Mouse (Mus musculus) urinary bladder, postnatal 4 days (tissue): ENCODE data around the gene Notch4.
"Not testable (repeated sequence)": the region's sequence is repeated elsewhere in the genome, so short reads cannot be mapped to it uniquely, and the experiment has no call there.

Source experiments
- DNase-seq, 2 experiments: peaks; one replicate each; pipeline ENCODE4 v3.0.0; 2021 to 2022; ENCODE audit warnings: low spot score in 2 of 2

Gene Notch4

DNA sequence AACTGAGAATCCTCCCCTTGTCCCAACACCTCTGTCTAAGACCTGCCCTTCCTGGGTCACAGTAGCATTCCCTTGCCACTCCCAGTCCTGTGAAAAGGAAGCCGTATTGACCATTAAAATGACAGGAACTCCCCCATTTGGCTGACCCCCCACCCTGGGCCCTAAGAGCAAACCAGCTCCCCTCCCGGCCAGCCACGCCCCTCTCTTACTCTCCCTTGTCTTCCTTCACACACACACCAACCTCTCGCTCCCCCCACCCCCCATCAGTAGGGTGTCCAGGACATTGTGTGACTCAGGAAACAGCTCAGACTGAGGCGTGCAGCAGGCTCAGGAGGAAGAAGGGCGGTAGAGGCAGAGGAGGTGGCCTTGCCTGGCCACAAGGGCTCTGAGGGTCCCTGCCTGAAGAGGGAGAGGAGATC is at the start of gene Notch4:
Gene Notch4 (plus strand): TSS at position 266 of the 419 bp plus-strand sequence.
- DNase-seq, result no peak

DNA sequence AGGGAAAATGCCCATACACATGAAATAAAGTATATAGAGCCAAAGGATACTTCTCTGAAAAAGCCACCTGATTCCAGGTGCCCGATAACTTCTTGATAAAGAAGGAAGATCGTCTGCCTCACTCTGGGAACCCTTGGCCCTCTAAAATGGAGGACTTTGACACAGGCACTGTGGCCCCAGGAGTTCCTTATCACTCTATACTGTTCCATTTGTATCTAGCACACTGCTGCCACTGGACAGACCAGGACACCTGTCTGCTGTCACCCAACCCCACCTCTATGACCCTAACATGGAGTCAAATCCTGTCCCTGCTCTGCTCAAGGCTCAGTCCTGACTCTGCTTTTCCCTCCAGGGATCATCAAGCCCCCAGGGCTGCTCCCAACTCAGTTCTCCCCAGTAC is 47.6 kb upstream of the Notch4 start:
- peak in 1 of 2 experiments; percentile 16 for DNase-seq

DNA sequence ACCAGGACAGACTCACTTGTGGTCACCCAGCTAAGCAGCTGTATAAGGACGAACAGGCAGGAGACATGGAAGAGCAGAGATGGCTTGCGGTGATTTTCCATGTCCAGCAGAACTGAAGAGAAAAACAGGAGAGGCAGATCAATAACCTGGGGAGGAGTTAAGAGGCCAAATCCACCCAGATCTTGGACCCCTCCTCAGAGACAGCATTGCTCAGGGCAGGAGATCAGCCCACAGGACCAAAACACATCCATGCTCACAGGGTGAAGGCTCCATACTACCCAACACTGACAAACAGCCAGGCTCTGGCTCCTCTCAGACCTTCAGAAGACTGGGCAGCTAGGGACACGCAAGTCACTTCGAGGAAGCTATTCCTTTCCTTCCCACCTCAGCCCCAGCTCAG is 46.8 kb upstream of the Notch4 start, which contains the start of gene Btnl6:
Gene Btnl6 (minus strand): TSS at position 101 of the 400 bp plus-strand sequence.
- DNase-seq, result peak in 1 of 2 experiments; percentile 34

DNA sequence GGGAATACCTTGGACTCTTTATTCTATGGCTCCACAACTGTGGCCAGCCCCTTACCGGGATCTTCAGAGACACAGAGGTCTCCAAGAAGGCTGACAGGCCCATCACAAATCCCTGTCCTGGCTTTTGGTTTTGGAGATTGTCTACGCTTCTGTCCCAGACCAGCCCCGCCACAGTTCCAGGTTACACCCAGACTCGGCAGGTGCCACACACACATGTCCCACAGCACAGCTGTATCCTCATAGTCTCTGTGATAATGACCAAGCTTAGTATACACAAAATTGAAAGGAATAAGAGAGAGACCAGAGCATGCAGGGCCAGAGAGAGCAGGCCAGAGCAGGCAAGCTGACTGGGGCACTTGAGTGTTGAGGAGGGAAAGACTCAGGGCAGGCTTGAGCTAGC is 46.3 kb upstream of the Notch4 start:
- peak in 1 of 2 experiments; percentile 49 for DNase-seq

DNA sequence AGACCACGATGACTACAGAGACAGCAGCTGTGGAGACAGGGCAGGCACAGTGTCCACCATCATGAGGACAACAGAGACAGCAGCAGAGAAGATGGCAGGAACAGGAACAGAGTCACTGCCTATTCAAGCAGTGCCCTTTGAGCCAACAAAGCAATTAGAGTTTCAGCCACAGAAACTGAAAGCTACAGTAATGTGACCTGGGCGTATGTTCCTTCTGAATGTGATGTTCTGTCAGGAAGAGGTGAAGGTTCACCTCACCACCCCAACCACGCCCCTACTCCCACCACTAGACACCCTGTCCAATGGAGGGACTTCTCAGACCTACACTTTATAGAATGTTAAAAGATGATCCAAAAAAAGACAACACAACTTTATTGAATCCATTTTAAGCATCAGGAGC is 45.5 kb upstream of the Notch4 start:
- DNase-seq, result peak in 1 of 2 experiments; percentile 0

DNA sequence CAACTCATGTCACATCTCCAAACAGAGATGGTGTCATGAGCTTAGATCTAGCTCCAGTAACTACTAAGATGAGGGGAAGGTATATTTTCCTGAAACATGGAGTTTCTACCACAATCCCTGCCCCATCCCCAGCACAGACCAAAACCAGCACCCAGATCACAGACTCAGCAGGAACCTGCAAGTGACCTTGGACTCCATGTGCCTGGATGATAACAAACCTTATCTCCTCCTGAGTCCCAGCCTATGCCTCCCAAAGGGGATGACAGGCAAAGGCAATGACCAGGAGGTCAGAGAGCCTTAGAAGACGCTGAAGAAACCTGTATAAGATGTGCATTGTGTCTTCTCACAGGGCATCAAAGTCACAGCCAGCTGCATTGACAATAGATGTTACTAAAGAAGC is 45.1 kb upstream of the Notch4 start:
- DNase-seq, result peak in 1 of 2 experiments; percentile 54

DNA sequence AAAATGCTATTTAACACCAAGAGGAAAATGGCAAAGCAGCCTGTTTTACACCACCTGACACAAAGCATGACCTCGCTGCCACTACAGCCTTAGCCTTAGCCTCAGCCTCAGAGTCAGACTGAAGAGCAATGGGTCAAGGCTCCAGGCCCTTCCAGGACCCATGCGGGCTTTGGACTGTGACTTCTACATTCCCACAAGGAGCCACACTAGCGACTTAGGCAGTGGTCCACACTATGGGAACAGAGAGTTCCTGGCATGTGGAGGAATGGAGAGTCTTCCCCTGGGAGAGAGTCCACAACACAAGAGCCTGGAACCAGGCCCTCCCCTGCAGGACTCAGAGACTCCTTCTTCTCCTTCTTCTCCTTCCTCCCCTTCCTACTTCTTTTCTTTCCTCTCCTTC is 31.4 kb upstream of the Notch4 start:
- peak in 1 of 2 experiments; percentile 28 for DNase-seq

DNA sequence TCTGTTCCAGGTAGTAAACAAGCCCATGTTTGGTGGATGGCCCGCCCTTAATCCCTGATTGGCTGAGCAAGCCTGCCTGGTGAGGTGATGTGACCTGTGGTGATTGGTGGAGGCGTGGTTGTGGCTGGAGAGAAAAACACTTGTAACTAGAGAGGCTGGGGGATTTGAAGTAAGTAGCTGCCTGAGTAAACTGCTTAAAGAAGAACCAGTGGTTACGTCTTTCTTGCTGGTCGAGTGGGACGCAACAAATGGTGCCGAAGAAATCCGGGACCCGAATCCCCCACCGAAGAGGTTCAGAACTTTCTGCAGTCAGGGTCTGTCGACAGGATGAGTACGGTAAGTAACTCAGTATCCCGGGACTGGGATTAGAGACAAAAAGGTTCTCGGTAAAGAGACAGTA is 20.5 kb upstream of the Notch4 start:
- not testable (repeated sequence) for DNase-seq

DNA sequence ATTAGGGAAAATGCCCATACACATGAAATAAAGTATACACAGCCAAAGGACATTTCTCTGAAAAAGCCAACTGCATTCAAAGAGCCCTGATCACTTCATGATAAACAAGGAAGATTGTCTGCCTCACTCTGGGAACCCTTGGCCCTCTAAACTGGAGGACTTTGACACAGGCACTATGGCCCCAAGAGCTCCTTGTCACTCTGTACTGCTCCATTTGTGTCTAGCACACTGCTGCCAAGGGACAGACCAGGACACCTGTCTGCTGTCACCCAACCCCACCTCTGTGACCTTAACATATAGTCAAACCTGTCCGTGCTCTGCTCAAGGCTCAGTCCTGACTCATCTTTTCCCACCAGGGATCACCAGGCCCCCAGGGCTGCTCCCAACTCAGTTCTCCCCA is 17.3 kb upstream of the Notch4 start:
- no peak for DNase-seq

DNA sequence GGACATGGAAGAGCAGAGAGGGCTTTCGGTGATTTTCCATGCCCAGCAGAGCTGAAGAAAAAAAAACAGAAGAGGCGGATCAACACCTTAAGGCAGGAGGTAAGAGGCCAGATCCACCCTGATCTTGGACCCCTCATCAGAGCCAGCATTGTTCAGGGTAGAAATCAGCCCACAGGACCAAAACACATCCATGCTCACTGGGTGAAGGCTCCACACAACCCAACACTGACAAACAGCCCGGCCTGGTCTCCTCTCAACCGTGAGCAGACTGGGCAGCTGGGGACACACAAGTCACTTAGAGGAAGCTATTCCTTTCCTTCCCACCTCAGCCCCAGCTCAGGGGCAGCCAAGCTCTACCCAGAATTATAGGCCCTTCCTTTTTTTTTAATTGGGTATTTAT is 16.5 kb upstream of the Notch4 start:
- no peak for DNase-seq

DNA sequence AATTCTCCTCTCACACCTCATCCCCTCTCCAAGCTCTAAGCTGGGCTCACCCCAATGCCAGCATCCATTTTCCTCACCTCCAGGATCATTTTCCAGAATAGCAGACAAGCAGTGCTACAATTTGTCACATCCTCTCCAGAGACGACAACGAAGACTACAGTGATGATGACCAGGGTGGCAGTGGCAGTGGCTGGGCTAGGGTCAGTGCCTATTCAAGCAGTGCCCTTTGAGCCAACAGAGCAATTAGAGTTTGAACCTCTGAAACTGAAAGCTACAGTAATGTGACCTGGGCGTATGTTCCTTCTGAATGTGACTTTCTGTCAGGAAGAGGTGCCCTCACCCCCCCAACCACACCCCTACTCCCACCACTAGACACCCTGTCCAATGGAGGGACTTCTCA is 14.9 kb upstream of the Notch4 start:
- peak in 1 of 2 experiments; percentile 45 for DNase-seq

DNA sequence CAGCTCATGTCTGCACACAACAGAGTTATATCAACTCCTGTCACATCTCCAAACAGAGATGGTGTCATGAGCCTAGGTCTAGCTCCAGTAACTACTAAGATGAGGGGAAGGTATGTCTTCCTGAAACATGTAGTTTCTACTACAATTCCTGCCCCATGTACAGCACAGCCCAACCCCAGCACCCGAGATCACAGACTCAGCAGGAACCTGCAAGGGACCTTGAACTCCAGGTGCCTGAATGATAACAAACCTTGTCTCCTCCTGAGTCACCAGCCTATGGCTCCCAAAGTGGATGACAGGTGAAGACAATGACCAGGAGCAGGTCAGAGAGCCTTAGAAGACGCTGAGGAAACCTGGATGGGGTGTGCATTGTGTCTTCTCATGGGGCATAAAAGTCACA is 14.2 kb upstream of the Notch4 start:
- peak in 1 of 2 experiments; percentile 34 for DNase-seq

DNA sequence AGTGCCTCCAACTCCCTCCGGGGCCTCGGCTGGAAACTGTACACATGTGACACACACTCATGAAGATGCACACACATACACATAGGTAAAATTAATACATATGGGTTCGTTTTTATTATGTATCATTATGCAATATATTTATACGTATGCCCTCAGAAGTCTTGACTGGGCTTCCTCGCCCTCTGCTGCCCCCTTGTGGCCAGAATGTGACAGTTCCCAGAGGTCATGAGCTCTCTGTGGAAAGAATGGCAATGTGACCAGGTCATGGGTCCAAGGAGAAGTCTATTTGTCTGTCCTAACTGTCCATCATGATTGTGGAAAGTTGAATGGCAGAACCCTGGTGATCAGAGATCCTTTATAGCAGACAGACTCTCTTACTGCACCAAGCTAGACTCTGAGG is 8.6 kb upstream of the Notch4 start:
- DNase-seq, result peak; percentile 61 to 85

DNA sequence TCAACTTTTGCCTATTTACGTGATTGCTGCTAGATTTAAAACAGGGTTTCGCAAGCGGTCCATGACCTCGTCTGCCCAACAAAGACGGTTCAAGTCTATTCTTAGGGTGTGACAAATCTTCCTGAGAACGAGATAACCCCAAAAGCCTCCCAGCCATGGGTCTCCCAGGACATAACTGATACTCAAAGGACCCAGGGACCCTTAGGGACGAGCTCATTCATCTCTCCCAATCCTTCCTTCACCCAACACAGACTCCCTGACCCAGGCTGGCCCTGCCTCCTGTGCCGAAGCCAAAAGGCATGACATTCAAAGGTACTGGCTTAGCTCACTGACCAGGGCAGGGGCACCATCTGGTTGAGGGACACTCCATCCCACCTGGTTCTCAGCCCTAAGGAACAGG is 7.7 kb upstream of the Notch4 start:
- no peak for DNase-seq

DNA sequence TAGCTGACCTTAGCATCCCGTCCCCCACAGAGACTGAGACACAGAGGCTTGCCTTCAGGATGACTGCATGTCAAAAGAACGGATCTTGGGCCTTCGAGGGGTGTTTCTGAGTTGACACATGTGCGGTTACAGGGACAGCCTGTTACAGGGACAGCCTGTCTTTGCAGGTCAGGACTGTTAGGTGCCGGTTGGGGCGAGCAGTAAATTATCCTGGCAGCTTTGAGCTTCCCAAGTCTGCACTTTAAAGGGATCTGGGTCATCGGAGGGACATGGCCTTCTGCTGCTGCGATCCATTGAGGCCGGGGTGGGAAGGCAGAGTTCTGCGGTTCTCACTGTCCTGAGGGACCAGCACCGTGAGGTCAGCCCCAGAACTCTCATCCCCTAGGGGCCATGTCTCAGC is 6.7 kb upstream of the Notch4 start:
- DNase-seq, result no peak

DNA sequence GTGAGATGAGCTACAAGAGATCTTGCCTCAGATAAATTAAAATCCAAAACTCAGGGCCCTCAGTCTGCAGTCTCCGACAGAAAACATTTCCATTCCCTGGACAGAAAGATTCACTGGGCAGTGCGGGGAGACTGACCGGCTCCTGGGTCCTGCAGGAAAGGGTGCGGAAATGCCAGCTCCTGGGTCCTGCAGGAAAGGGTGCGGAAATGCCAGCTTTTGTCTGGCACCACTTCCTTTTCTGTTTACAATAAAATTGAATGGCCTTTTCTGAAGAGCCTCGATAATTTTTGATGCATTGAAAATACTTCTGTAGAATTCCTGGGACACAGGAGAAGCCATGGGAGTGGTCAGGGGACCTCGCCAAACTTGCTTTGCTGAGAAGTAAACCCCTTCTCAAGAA is 5.0 kb upstream of the Notch4 start:
- DNase-seq, result no peak

DNA sequence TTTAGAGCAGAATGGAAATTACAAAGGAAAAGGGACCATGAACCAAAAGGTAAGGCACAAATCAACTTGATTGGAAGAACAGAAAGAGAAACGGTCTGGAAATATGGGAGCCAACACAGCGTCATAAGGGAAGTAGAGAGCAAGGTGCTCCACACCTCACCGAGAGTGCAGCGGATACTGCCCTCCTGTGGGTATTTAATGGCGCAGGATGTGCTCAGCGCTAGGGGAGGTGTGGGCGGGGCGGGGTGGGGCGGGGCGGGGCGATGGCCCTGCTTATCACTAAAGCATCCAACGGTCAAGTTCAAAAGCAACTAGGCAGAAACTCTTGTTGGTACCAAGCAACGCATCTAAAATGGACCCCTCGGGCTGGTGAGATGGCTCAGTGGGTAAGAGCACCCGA is 4.2 kb upstream of the Notch4 start:
- DNase-seq, result no peak

DNA sequence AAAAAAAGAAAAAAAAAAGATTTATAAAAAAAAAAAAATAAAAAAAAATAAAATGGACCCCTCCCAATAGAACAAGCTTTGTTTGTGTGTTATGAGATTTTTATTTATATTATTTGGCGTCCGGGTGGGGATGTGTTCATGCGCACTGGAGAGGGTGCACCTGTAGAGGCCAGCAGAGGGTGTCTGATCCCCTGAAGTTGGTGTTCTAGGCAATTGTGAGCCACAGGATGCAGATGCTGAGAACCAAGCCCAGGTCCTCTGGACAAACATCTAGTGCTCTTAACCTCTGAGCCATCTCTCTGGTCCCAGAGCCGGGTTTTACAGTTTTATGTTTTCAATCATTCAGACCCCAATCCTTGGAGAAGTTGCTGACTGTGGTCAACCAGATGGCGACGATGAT is 3.6 kb upstream of the Notch4 start:
- no peak for DNase-seq

DNA sequence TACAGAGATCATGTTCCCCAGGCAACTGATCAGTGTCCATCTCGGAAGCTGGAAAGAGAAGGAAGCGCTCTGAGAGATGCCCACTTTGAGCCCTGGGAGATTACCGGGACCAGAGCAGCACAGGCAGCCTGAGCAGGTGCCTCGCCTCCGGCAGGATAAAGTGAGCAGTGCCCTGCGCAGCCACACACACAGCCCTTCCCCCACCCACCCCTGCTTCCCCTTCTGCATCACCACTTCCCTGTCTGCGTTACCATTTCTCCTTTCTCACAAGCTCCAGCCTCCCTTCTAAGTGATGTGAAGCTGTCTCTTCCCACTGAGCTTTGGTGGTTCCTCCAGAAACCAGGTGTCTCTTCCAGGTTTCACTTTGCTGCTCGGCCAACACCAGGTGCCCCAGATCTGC is 2.9 kb upstream of the Notch4 start:
- no peak for DNase-seq

DNA sequence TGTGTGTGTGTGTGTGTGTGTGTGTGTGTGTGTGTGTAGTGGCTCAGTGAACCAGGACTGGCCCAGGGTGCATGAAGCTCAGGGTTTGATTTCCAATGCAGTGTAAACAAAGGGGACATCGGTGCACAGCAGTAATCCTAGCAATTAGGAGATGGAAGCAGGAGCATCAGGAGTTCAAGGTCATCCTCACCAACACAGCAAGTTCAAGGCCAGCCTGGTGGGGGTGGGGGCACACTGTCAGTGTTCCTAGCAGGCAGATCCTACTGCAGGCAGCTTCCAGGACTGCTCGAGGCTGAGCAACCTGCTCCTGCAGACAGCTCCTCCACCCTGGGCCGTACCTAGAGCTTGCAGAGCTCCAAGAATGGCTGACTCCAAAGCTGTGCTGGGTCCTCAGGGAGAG is 1.5 kb upstream of the Notch4 start:
- DNase-seq, result no peak

DNA sequence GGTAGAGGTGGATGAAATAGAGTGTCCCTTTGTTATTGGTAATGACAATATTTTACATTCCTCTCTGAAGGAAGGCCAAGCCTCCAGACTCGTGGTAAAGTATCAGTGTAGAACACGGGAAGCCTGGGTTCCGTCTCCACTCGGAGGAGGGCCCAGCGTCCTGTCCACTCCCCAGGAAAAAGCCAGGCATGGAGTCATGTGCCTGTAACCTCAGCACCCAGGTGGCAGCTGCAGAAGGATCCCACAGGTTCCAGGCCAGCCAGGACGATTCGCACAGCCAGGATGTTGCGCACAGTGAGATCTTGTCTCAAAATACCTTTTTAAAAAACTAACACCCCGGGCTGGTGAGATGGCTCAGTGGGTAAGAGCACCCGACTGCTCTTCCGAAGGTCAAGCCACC is 714 bp upstream of the Notch4 start:
- DNase-seq, result no peak

DNA sequence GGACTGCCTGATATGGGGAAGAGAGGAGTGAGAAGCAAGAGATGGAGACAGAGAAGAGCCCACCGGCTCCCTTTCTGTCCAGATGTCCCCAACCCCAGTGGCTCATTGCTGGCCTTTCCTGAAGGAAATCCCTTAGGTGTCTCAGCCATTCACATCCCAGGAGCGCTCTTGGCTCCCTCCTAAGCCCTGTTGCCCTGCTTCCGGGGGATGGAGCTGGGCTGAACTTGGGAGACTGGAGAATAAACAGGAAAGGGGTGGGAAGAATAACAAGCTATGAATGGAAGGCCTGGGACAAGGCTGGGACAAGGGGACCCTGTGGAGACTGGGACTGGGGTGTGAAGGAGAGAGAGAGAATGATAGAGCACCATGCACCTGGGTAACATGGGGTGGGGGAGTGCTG is 728 bp downstream of the Notch4 start:
- no peak for DNase-seq

DNA sequence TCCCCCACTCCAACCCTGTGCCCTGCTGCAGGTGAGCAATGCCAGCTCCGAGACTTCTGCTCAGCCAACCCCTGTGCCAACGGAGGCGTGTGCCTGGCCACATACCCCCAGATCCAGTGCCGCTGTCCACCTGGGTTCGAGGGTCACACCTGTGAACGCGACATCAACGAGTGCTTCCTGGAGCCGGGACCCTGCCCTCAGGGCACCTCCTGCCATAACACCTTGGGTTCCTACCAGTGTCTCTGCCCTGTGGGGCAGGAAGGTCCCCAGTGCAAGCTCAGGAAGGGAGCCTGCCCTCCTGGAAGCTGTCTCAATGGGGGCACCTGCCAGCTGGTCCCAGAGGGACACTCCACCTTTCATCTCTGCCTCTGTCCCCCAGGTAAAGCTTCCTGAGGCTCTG is 3.2 kb downstream of the Notch4 start:
- no peak for DNase-seq

DNA sequence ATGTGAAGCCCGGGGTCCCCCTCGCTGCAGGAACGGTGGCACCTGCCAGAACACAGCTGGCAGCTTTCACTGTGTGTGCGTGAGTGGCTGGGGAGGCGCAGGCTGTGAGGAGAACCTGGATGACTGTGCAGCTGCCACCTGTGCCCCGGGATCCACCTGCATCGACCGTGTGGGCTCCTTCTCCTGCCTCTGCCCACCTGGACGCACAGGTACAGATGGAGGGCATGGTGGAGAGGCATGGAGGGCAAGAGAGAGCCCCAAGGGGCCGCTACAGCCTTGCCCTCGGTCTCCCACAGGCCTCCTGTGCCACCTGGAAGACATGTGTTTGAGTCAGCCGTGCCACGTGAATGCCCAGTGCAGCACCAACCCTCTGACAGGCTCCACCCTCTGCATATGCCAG is 4.4 kb downstream of the Notch4 start:
- no peak for DNase-seq

DNA sequence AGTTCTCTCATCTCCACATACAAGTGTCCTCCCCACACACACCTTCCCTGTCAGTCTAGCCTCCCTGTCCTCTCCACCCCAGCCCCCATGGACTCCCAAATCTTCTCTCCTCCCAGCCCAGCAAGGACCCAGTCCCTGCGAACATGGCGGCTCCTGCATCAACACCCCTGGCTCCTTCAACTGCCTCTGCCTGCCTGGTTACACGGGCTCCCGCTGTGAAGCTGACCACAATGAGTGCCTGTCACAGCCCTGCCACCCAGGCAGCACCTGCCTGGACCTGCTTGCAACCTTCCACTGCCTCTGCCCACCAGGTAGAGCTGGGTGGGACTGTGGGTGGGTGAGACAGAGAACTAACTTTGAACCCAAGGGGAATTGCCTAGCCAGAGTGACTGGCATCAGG is 5.9 kb downstream of the Notch4 start:
- no peak for DNase-seq
